Mouse (Mus musculus): Measurements from ENCODE around the gene Gm20219.
"Not testable (repeated sequence)": the region's sequence is repeated elsewhere in the genome, so short reads cannot be mapped to it uniquely, and the experiment has no call there.

Gm20219 gene

GRCm38 (mm10) chr17:56514916-56515315 is 39.3 kb downstream of the Gm20219 start:
- DNase-seq (ENCODE audit: low read depth in 1 of 2, low spot score in 2 of 2) = no peak

- DNase-seq (ENCODE audit: low read depth in 1 of 2, low spot score in 2 of 2) = no peak
These were observed 39.9 kb downstream of the Gm20219 start for GRCm38 (mm10) chr17:56514330-56514729.

GRCm38 (mm10) chr17:56512310-56512709 is 41.9 kb downstream of the Gm20219 start, which contains the start of gene Znrf4:
TSS of gene Znrf4 (minus strand) at chr17:56512431.
- DNase-seq (ENCODE audit: low read depth in 1 of 2, low spot score in 2 of 2) = no peak

- DNase-seq (ENCODE audit: low read depth in 1 of 2, low spot score in 2 of 2) = no peak
These were observed 42.5 kb downstream of the Gm20219 start for GRCm38 (mm10) chr17:56511707-56512090.

- no peak for DNase-seq (ENCODE audit: low read depth in 1 of 2, low spot score in 2 of 2)
These were observed 43.0 kb downstream of the Gm20219 start for GRCm38 (mm10) chr17:56510970-56511706.

- DNase-seq (ENCODE audit: low read depth in 1 of 2, low spot score in 2 of 2) = no peak
These were observed 43.7 kb downstream of the Gm20219 start for GRCm38 (mm10) chr17:56510473-56510969.

- no peak for DNase-seq (ENCODE audit: low read depth in 1 of 2, low spot score in 2 of 2)
These were observed 44.3 kb downstream of the Gm20219 start for GRCm38 (mm10) chr17:56509707-56510472.

- no peak for DNase-seq (ENCODE audit: low read depth in 1 of 2, low spot score in 2 of 2)
These were observed 45.1 kb downstream of the Gm20219 start for GRCm38 (mm10) chr17:56509021-56509640.

- DNase-seq (ENCODE audit: low read depth in 1 of 2, low spot score in 2 of 2) = peak; percentile 74 to 82
These were observed 46.8 kb downstream of the Gm20219 start for GRCm38 (mm10) chr17:56507161-56508068.

GRCm38 (mm10) chr17:56506417-56507065 is 47.6 kb downstream of the Gm20219 start:
- DNase-seq (ENCODE audit: low read depth in 1 of 2, low spot score in 2 of 2) = no peak

GRCm38 (mm10) chr17:56505401-56505800 is 48.8 kb downstream of the Gm20219 start:
- no peak for DNase-seq (ENCODE audit: low read depth in 1 of 2, low spot score in 2 of 2)

- DNase-seq (ENCODE audit: low read depth in 1 of 2, low spot score in 2 of 2) = no peak
These were observed 51.7 kb downstream of the Gm20219 start for GRCm38 (mm10) chr17:56502526-56502925.

- not testable (repeated sequence) for DNase-seq (ENCODE audit: low read depth in 1 of 2, low spot score in 2 of 2)
These were observed 52.4 kb downstream of the Gm20219 start for GRCm38 (mm10) chr17:56501635-56502400.
